Mouse (Mus musculus) MEL (cell line): Measurements from ENCODE around the gene Sptbn4. TPM values are rescaled to one million over a fixed set of nuclear protein-coding genes. Genes with fewer than 3 reads are reported as not detected.

ENCODE experiments used
- DNase-seq: peaks from one replicate; pipeline ENCODE4 v3.0.0; 2011; ENCODE audit warnings: low read depth, low spot score
- H3K27ac ChIP-seq: 2 replicates; pipeline ENCODE4 v1.5.1; 2012; ENCODE audit warnings: low read depth, mild to moderate bottlenecking, control low read depth, low read length, moderate library complexity; ENCODE audit not compliant: control insufficient read depth
- H3K27me3 ChIP-seq, 2 experiments: fragments of 150-350 bp in 1 of 2; sonication (generic) in 1 of 2; 2 replicates each; pipeline ENCODE4 v1.6.1; 2012; ENCODE audit warnings: low read length in 2 of 2, mild to moderate bottlenecking in 2 of 2, improper control_type of control experiment in 1 of 2, moderate library complexity in 1 of 2; ENCODE audit not compliant: insufficient read depth in 2 of 2, control insufficient read depth in 1 of 2
- H3K36me3 ChIP-seq, 2 experiments: 2 replicates each; pipeline ENCODE4 v1.6.1; 2012 to 2014; ENCODE audit warnings: low read length in 2 of 2, improper control_type of control experiment in 1 of 2, inconsistent platforms in 1 of 2, mild to moderate bottlenecking in 1 of 2; ENCODE audit not compliant: insufficient read depth in 2 of 2, control insufficient read depth in 1 of 2
- H3K4me1 ChIP-seq, 2 experiments: fragments of 150-350 bp in 1 of 2; sonication (generic) in 1 of 2; 2 replicates each; pipeline ENCODE4 v1.6.1; 2012; ENCODE audit warnings: low read length in 2 of 2, improper control_type of control experiment in 1 of 2, mild to moderate bottlenecking in 1 of 2; ENCODE audit not compliant: insufficient read depth in 2 of 2, control insufficient read depth in 1 of 2
- H3K4me3 ChIP-seq, 2 experiments: fragments of 150-350 bp in 1 of 2; sonication (generic) in 1 of 2; 2 replicates each; pipeline ENCODE4 v1.5.1; 2012; ENCODE audit warnings: low read depth in 2 of 2, low read length in 2 of 2, mild to moderate bottlenecking in 2 of 2, moderate library complexity in 2 of 2, control low read depth in 1 of 2, improper control_type of control experiment in 1 of 2; ENCODE audit not compliant: control insufficient read depth in 1 of 2, insufficient read depth in 1 of 2
- H3K79me2 ChIP-seq: 2 replicates; pipeline ENCODE4 v1.6.1; 2012; ENCODE audit warnings: mild to moderate bottlenecking, low read length, moderate library complexity; ENCODE audit not compliant: control insufficient read depth, poor library complexity, insufficient read depth
- H3K9ac ChIP-seq: 2 replicates; pipeline ENCODE4 v1.6.1; 2012; ENCODE audit warnings: low read depth, mild to moderate bottlenecking, control low read depth, low read length, moderate library complexity; ENCODE audit not compliant: control insufficient read depth, poor library complexity, severe bottlenecking
- H3K9me3 ChIP-seq: fragments of 150-350 bp; sonication (generic); replicated peaks from 2 replicates; pipeline ENCODE4 v1.6.1; 2012; ENCODE audit warnings: mild to moderate bottlenecking, low read length, improper control_type of control experiment, moderate library complexity; ENCODE audit not compliant: insufficient read depth
- BHLHE40 ChIP-seq: IDR thresholded peaks from 2 replicates; pipeline ENCODE4 v1.6.1; 2012; ENCODE audit warnings: low read depth, mild to moderate bottlenecking, inconsistent platforms, low read length, improper control_type of control experiment, borderline replicate concordance
- CHD2 ChIP-seq: IDR thresholded peaks from 2 replicates; pipeline ENCODE4 v1.6.1; 2011; ENCODE audit warnings: low read length, improper control_type of control experiment
- CTCF ChIP-seq, 3 experiments: IDR thresholded peaks in 2 of 3; conservative IDR thresholded peaks in 1 of 3; 2 replicates each; pipeline ENCODE4 v1.5.1; 2011 to 2012; ENCODE audit warnings: low read length in 3 of 3, low read depth in 2 of 3, mild to moderate bottlenecking in 2 of 3, improper control_type of control experiment in 1 of 3, inconsistent platforms in 1 of 3, mixed read lengths in 1 of 3, moderate library complexity in 1 of 3; ENCODE audit not compliant: control insufficient read depth in 1 of 3, insufficient read depth in 1 of 3, poor library complexity in 1 of 3, severe bottlenecking in 1 of 3
- E2F4 ChIP-seq: IDR thresholded peaks from 2 replicates; pipeline ENCODE4 v1.6.1; 2011; ENCODE audit warnings: low read depth, low read length, improper control_type of control experiment, borderline replicate concordance
- GABPA ChIP-seq: IDR thresholded peaks from 2 replicates; pipeline ENCODE4 v1.6.1; 2012; ENCODE audit warnings: low read depth, mild to moderate bottlenecking, inconsistent platforms, low read length, improper control_type of control experiment, moderate library complexity
- HCFC1 ChIP-seq: IDR thresholded peaks from 2 replicates; pipeline ENCODE4 v1.6.1; 2012; ENCODE audit warnings: low read depth, mild to moderate bottlenecking, inconsistent platforms, low read length, improper control_type of control experiment, moderate library complexity
- MAZ ChIP-seq: IDR thresholded peaks from 2 replicates; pipeline ENCODE4 v1.6.1; 2012; ENCODE audit warnings: low read depth, mild to moderate bottlenecking, inconsistent platforms, low read length, improper control_type of control experiment
- MEF2A ChIP-seq: IDR thresholded peaks from 2 replicates; pipeline ENCODE4 v1.6.1; 2014; ENCODE audit warnings: low read depth, mild to moderate bottlenecking, inconsistent platforms, low read length, improper control_type of control experiment; ENCODE audit not compliant: poor library complexity, insufficient replicate concordance, severe bottlenecking; ENCODE audit errors: extremely low read depth
- MXI1 ChIP-seq: IDR thresholded peaks from 2 replicates; pipeline ENCODE4 v1.6.1; 2011; ENCODE audit warnings: mild to moderate bottlenecking, low read depth, low read length, improper control_type of control experiment
- POLR2AphosphoS5 ChIP-seq: IDR thresholded peaks from 2 replicates; pipeline ENCODE4 v1.6.1; 2012; ENCODE audit warnings: low read depth, borderline replicate concordance, mild to moderate bottlenecking, inconsistent platforms, low read length, moderate library complexity, mixed read lengths
- RAD21 ChIP-seq: IDR thresholded peaks from 2 replicates; pipeline ENCODE4 v1.6.1; 2011; ENCODE audit warnings: mild to moderate bottlenecking, low read depth, low read length, improper control_type of control experiment
- SIN3A ChIP-seq: IDR thresholded peaks from 2 replicates; pipeline ENCODE4 v1.6.1; 2012; ENCODE audit warnings: low read length, improper control_type of control experiment, inconsistent platforms
- SMC3 ChIP-seq: IDR thresholded peaks from 2 replicates; pipeline ENCODE4 v1.6.1; 2011; ENCODE audit warnings: low read depth, low read length, improper control_type of control experiment
- USF2 ChIP-seq, 2 experiments: IDR thresholded peaks; 2 replicates each; pipeline ENCODE4 v1.6.1; 2011 to 2012; ENCODE audit warnings: improper control_type of control experiment in 2 of 2, low read length in 2 of 2, borderline replicate concordance in 1 of 2, inconsistent platforms in 1 of 2, low read depth in 1 of 2, mild to moderate bottlenecking in 1 of 2; ENCODE audit not compliant: insufficient read depth in 1 of 2
- ZC3H11A ChIP-seq: IDR thresholded peaks from 2 replicates; pipeline ENCODE4 v1.6.1; 2012; ENCODE audit warnings: low read depth, mild to moderate bottlenecking, inconsistent platforms, low read length, improper control_type of control experiment
- ZNF384 ChIP-seq: IDR thresholded peaks from 2 replicates; pipeline ENCODE4 v1.6.1; 2012; ENCODE audit warnings: low read depth, mild to moderate bottlenecking, inconsistent platforms, low read length, improper control_type of control experiment
- polyA plus RNA-seq, 2 experiments: library from polyadenylated mRNA; stranded (reverse) in 1 of 2; unstranded in 1 of 2; fragments of >175 nt in 1 of 2; fragments of >200 nt in 1 of 2; gene quantifications; 2 replicates each; pipeline versions ENCODE4 v1.2.1 to v1.2.4; 2012; ENCODE audit warnings: low replicate concordance in 2 of 2, low read depth in 1 of 2; ENCODE audit not compliant: insufficient read length in 2 of 2, insufficient read depth in 1 of 2, missing spikeins in 1 of 2
- total RNA-seq: library from RNA; depleted of rRNA; stranded (reverse); fragments of 300-350 nt; gene quantifications from 2 replicates; pipeline ENCODE4 v1.2.3, GENCODE M21; 2012

The Sptbn4 gene
- total and polyA plus RNA-seq, 3 experiments = 0.19 to 0.68 TPM; not detected in 1

DNA sequence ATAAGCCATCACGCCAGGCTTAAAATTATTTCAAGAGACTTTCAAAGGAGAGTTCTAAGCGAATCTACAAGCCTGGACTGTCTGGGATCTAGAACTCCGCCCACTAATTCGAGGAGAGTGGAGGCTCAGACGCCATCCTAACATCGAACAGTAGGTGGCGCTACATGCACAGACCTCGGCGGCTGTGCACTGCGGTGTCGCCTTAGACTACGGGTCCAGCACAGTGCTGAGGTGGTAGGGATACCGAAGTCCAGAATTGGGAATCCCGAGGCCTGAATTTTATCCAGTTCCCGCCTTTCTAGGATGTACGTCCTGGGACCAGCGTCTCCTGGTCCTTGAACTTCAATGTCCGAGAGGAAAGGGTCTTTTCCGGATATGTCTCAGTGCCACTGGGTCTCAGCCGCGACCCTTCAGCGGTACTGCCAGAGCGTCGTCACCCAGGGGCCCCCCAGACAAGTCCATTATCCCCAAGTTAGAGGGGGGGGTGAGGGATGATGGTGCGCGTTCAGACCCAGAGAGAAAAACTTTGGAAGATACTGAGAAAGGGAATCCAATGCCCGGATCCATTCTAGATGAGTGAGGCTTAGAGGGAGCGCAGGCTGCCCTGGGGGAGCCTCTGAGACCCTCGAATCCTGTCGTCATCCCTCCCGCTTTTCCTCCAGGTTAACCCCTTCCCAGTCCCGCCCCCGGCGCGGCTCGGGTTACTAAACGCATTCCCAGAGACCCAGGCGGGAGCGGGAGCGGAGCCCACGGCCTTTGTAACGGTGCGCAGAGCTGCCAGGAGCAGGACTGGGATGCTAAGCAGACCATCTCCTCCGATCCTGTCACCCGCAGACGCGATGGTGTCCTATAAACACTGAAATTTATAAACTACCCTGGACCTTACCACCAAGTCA, 111.3 kb downstream of the Sptbn4 start:
- Histone ChIP-seq H3K9me3 (no peaks in the 10 kb centered on the region), H3K27me3 (no peaks in the 10 kb centered on the region; a peak in 1 of 4 replicates), H3K4me3 (peak overlapping the region in 1 of 2 experiments; percentile 21; a peak in 1 of 4 replicates), H3K27ac (no peak overlapping the region), H3K4me1 (peaks cover 0 to 13% of the 10 kb centered on the region in 2 experiments; a peak in 2 of 4 replicates), H3K79me2 (peaks cover 7% of the 10 kb centered on the region; the same call in 1 of the 2 replicates), H3K9ac (no peak overlapping the region), H3K36me3 (peaks cover 0 to 2% of the 10 kb centered on the region in 2 experiments; a peak in 2 of 4 replicates)
- peak; percentile 88 for DNase-seq
- TF ChIP-seq E2F4 = no peak
- peak; percentile 46; the same call in 1 of the 2 replicates for TF ChIP-seq BHLHE40
- TF ChIP-seq GABPA = no peak
- TF ChIP-seq RAD21 = peak; percentile 97
- peak; percentile 81 for TF ChIP-seq SMC3
- TF ChIP-seq POLR2AphosphoS5 = no peak
- TF ChIP-seq SIN3A = peak; percentile 75
- TF ChIP-seq HCFC1 = peak; percentile 60
- TF ChIP-seq CTCF (IDR thresholded peaks at IDR 0.05 in 2 of 3, conservative IDR thresholded peaks at IDR 0.05 in 1 of 3; ENCODE audit: control insufficient read depth in 1 of 3, insufficient read depth in 1 of 3, low read depth in 2 of 3, low read length in 3 of 3, poor library complexity in 1 of 3, severe bottlenecking in 1 of 3) = peak; percentile 95 to 99 (median 96)
- 0 out of 2 replicates have a peak, but pooled peaks have one; percentile 24 for TF ChIP-seq ZNF384
- TF ChIP-seq CHD2 = no peak
- peak; percentile 20; the same call in 1 of the 2 replicates for TF ChIP-seq MXI1
- no peak for TF ChIP-seq MEF2A
- 0 out of 2 replicates have a peak, but pooled peaks have one; percentile 46 for TF ChIP-seq MAZ
- TF ChIP-seq ZC3H11A = peak; percentile 88
- TF ChIP-seq USF2 (IDR thresholded peaks at IDR 0.05; ENCODE audit: borderline replicate concordance in 1 of 2, insufficient read depth in 1 of 2, low read depth in 1 of 2, low read length in 2 of 2) = no peak
